Mouse (Mus musculus): ENCODE data around the gene Diexf. TPM values are rescaled to one million over a fixed set of nuclear protein-coding genes. Genes with fewer than 3 reads are reported as not detected.

Diexf gene
- 10 to 100 TPM in 1 of 2 experiments, 1 to 10 TPM in 1; 8.3 to 10.7 TPM for total RNA-seq (2023)

GRCm38 (mm10) chr1:193129786-193130455 is at the start of gene Diexf:
Gene Diexf (minus strand): TSS chr1:193130272.

GRCm38 (mm10) chr1:193167746-193168145 is 37.7 kb upstream of the Diexf start, which contains the start of gene A130010J15Rik:
Gene A130010J15Rik (plus strand): TSS chr1:193168046.

DNA sequence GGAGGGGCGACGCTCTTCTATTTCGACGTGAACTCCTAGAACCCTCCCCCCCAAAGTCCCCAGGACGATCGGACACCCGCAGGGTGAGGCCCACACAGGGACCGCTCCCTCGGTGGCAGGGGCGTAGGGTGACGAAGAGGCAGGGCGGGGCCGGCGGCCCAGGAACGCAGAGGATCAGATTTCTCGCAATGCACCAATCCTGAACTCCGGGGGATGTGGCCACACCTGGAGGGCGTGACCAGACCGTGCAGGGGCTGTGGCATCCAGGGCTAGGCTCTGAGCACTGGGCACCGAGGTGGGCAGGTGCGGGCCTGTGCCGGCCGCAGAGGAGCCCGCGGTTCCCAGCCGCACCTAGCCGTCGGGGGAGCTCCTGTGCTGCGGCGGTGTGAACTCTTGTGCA is 22.8 kb upstream of the Diexf start, which contains the start of gene Irf6:
Irf6 (plus strand) TSS at position 240 of the 400 bp plus-strand sequence.

Other genes starting within 250 kb of the Diexf start
- gene Syt14, start 94.5 kb downstream of the Diexf start, total RNA-seq (2023): not detected
- not detected for gene Irf6, start 22.8 kb upstream of the Diexf start, total RNA-seq (2023)
- 1 to 10 TPM; 2.3 to 2.4 TPM for gene A130010J15Rik, start 37.8 kb upstream of the Diexf start, total RNA-seq (2023)
- 100 to 1,000 TPM; 151 to 169 TPM for gene Traf3ip3, start 71.4 kb upstream of the Diexf start, total RNA-seq (2023)
- gene Lamb3, start 77.4 kb upstream of the Diexf start, total RNA-seq (2023): 10 to 100 TPM; 15.7 to 16.2 TPM
- gene Hsd11b1, start 133.8 kb upstream of the Diexf start, total RNA-seq (2023): 100 to 1,000 TPM in 1 of 2 experiments, 10 to 100 TPM in 1; 92.4 to 102 TPM
- 100 to 1,000 TPM; 180 to 214 TPM for gene G0s2, start 142.9 kb upstream of the Diexf start, total RNA-seq (2023)
- not detected for gene Camk1g, start 240.0 kb upstream of the Diexf start, total RNA-seq (2023)

All from neutrophil, adult 83 days (primary cell).